ENCODE assay signal across 8 mouse cellular contexts in the genomic region with DNA sequence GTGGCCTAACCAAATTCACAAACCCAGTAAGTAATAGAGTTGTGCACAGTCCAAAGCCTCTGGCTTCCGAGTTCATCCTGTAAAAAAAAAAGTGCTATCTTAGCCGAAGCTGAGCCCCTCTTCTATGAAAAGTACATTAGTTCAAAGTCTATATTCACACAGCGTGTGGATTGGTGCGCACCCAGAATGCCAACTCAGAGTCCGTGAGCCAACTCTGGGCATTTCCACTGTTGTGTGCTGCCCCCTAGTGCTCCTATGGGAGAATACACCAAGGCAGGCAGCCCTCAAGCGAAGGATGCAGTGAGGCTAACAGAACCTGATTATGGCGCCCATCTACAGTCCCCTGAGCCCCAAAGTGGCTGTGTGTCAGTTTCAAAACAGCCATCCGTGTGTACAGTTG. TPM values are rescaled to one million over a fixed set of nuclear protein-coding genes. Genes with fewer than 3 reads are reported as not detected.
DNase-seq lines count a peak whose midpoint lies in the region; ATAC-seq lines count a peak whose summit lies in the region.

No protein-coding gene starts in this region.

- no peak for ATAC-seq in heart, embryonic 11.5 days (replicated peaks; ENCODE audit: insufficient number of reproducible peaks, low FRiP score, low TSS enrichment)
- ATAC-seq in hematopoietic stem cell, adult 5-6 weeks (replicated peaks in 1 of 2; ENCODE audit: insufficient read depth in 1 of 2, low FRiP score in 2 of 2, low TSS enrichment in 1 of 2, low read depth in 1 of 2, poor library complexity in 2 of 2, severe bottlenecking in 2 of 2) = peak; percentile 81 to 95

- peaks cover 8% of the 10 kb centered on the region for H3K27me3 ChIP-seq in heart, embryonic 11.5 days (ENCODE audit: control insufficient read depth, insufficient read depth, low read length)
- peaks cover 38% of the 10 kb centered on the region for H3K27me3 ChIP-seq in forebrain, embryonic 10.5 days (ENCODE audit: poor library complexity, severe bottlenecking)

- 11% methylated on average over 8 of the region's 8 CpGs for WGBS in heart, embryonic 11.5 days (ENCODE audit: insufficient replicate concordance)
- WGBS in forebrain, embryonic 10.5 days = 17% methylated on average over 8 of the region's 8 CpGs

- no peaks in the 10 kb centered on the region for H3K9me3 ChIP-seq in heart, embryonic 11.5 days (replicated peaks; ENCODE audit: control insufficient read depth, low read length)
- H3K9me3 ChIP-seq in forebrain, embryonic 10.5 days = no peaks in the 10 kb centered on the region

- no peaks in the 10 kb centered on the region for H3K36me3 ChIP-seq in heart, embryonic 11.5 days (ENCODE audit: control insufficient read depth, insufficient read depth, low read length)
- no peaks in the 10 kb centered on the region for H3K36me3 ChIP-seq in forebrain, embryonic 10.5 days (replicated peaks)

- DNase-seq in heart, adult 18-20 months = peak; percentile 59 to 86
- DNase-seq in c-Kit-positive CD71-negative TER-119-negative erythroid progenitor cells, embryonic 14.5 days (ENCODE audit: low read depth) = peak; percentile 67
- peak; percentile 67 for DNase-seq in forebrain, embryonic 10.5 days (ENCODE audit: extremely low spot score, low spot score)
- peak; percentile 69 for DNase-seq in layer of hippocampus, adult 9-11 months
- peak; percentile 87 for DNase-seq in lung, postnatal 36 days
- peak; percentile 73 for DNase-seq in right cerebral cortex, postnatal 4 days

- no peaks in the 10 kb centered on the region for H3K4me1 ChIP-seq in heart, embryonic 11.5 days (ENCODE audit: control insufficient read depth, insufficient read depth, low read length)
- H3K4me1 ChIP-seq in forebrain, embryonic 10.5 days = no peaks in the 10 kb centered on the region

- H3K27ac ChIP-seq in heart, embryonic 11.5 days (ENCODE audit: low read depth, low read length) = no peak overlapping the region
- no peak overlapping the region for H3K27ac ChIP-seq in forebrain, embryonic 10.5 days

- H3K4me2 ChIP-seq in heart, embryonic 11.5 days = no peak overlapping the region

- H3K9ac ChIP-seq in heart, embryonic 11.5 days (ENCODE audit: low read depth, low read length) = no peak overlapping the region

- H3K4me3 ChIP-seq in heart, embryonic 11.5 days (ENCODE audit: low read depth, low read length) = no peak overlapping the region
- no peak overlapping the region for H3K4me3 ChIP-seq in forebrain, embryonic 10.5 days

RNA-seq across cellular contexts. Expression of gene Kdf1, which starts 5.8 kb away (rescaled TPM):
- total RNA-seq in heart, adult 18-20 months (2021) = not detected
- 0.77 and 0.80 TPM in 2 replicates for polyA plus RNA-seq in heart, embryonic 11.5 days (2014; fragmentation: Nextera tagmentation; extraction: Ambion mirVana)
- 4.1 and 4.8 TPM in 2 replicates for polyA plus RNA-seq in forebrain, embryonic 10.5 days (2016; fragmentation: Nextera tagmentation; extraction: Ambion mirVana)
- not detected in 2 replicates for total RNA-seq in hematopoietic stem cell, adult 5-6 weeks (2017)

RNA-seq across cellular contexts. Expression of gene Trnp1, which starts 14.6 kb away (rescaled TPM):
- total RNA-seq in heart, adult 18-20 months (2021) = 1 to 10 TPM; 2.4 to 2.8 TPM
- 0.94 and 1.4 TPM in 2 replicates for polyA plus RNA-seq in heart, embryonic 11.5 days (2014; fragmentation: Nextera tagmentation; extraction: Ambion mirVana)
- 0.36 and 0.48 TPM in 2 replicates for polyA plus RNA-seq in forebrain, embryonic 10.5 days (2016; fragmentation: Nextera tagmentation; extraction: Ambion mirVana)
- not detected in 2 replicates for total RNA-seq in hematopoietic stem cell, adult 5-6 weeks (2017)

RNA-seq across cellular contexts. Expression of gene Nudc, which starts 32.8 kb away (rescaled TPM):
- total RNA-seq in heart, adult 18-20 months (2021) = 10 to 100 TPM; 78.7 to 80.1 TPM
- polyA plus RNA-seq in heart, embryonic 11.5 days (2014; fragmentation: Nextera tagmentation; extraction: Ambion mirVana) = 221 TPM in 2 replicates
- polyA plus RNA-seq in forebrain, embryonic 10.5 days (2016; fragmentation: Nextera tagmentation; extraction: Ambion mirVana) = 475 and 509 TPM in 2 replicates
- total RNA-seq in hematopoietic stem cell, adult 5-6 weeks (2017) = 194 and 277 TPM in 2 replicates

RNA-seq across cellular contexts. Expression of gene Tent5b, which starts 33.0 kb away (rescaled TPM):
- total RNA-seq in heart, adult 18-20 months (2021) = 1 to 10 TPM; 2.0 to 3.5 TPM
- polyA plus RNA-seq in heart, embryonic 11.5 days (2014; fragmentation: Nextera tagmentation; extraction: Ambion mirVana) = 0.47 and 0.83 TPM in 2 replicates
- 0.71 and 1.2 TPM in 2 replicates for polyA plus RNA-seq in forebrain, embryonic 10.5 days (2016; fragmentation: Nextera tagmentation; extraction: Ambion mirVana)
- not detected in 2 replicates for total RNA-seq in hematopoietic stem cell, adult 5-6 weeks (2017)

RNA-seq across cellular contexts. Expression of gene Nr0b2, which starts 40.2 kb away (rescaled TPM):
- total RNA-seq in heart, adult 18-20 months (2021) = 10 to 100 TPM; 16.7 to 20.3 TPM
- 9.6 and 11.0 TPM in 2 replicates for polyA plus RNA-seq in heart, embryonic 11.5 days (2014; fragmentation: Nextera tagmentation; extraction: Ambion mirVana)
- polyA plus RNA-seq in forebrain, embryonic 10.5 days (2016; fragmentation: Nextera tagmentation; extraction: Ambion mirVana) = not detected in 2 replicates
- not detected in 2 replicates for total RNA-seq in hematopoietic stem cell, adult 5-6 weeks (2017)
